Comparison of ENCODE assay signal across 8 mouse cellular contexts in the genomic region with DNA sequence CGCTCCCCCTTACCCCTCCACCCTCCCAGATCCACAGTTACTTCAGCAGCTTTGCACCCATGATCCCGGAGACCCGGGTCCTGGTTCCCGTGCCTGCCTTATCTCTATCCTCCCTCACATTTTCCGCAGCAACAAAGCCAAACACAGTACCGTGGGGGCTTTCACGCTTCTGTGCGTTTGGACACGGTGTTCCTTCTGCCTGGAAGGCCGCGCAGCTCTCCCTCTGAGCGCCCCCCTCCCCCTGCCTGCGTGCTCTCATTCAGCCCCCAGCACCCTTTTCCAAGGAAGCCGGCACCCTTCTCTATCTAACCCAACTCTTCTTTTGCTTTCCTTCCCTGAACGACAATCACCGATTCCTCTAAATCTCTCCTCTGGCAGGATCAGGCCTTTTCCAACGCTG. TPM values are rescaled to one million over a fixed set of nuclear protein-coding genes. Genes with fewer than 3 reads are reported as not detected.
DNase-seq lines count a peak whose midpoint lies in the region; ATAC-seq and TF ChIP-seq lines count a peak whose summit lies in the region.

No protein-coding gene starts in this region.

- DNase-seq in spleen, adult 2 months (ENCODE audit: low read depth in 1 of 2, low spot score in 2 of 2) = peak in 1 of 2 experiments; percentile 11
- no peak for DNase-seq in spleen, postnatal 4 days (ENCODE audit: low spot score in 2 of 2)
- peak; percentile 17 for DNase-seq in heart, postnatal 0 days (ENCODE audit: low spot score)
- peak; percentile 27 to 69 for DNase-seq in layer of hippocampus, adult 18-20 months (ENCODE audit: low spot score in 2 of 2)
- no peak for DNase-seq in midbrain, embryonic 10.5 days (ENCODE audit: low spot score)
- peak; percentile 19 for DNase-seq in telencephalon, adult 2 months (ENCODE audit: low read depth, low spot score)

- peak; percentile 51 for ATAC-seq in heart, postnatal 0 days (ENCODE audit: insufficient read depth, low read depth)
- ATAC-seq in erythroid progenitor cell, adult 5-6 weeks (replicated peaks; ENCODE audit: low FRiP score, poor library complexity, severe bottlenecking) = no peak

- 2% methylated on average over 17 of the region's 17 CpGs for WGBS in spleen, adult 2 months
- WGBS in heart, postnatal 0 days = under 1% methylated on average over 17 of the region's 17 CpGs
- 1% methylated on average over 17 of the region's 17 CpGs for WGBS in midbrain, embryonic 10.5 days

- no peak for TF ChIP-seq EP300 in heart, postnatal 0 days (IDR thresholded peaks at IDR 0.05; ENCODE audit: low read depth)

- no peaks in the 10 kb centered on the region for H3K27me3 ChIP-seq in spleen, adult 2 months (ENCODE audit: control insufficient read depth, insufficient read depth, low read length)
- no peaks in the 10 kb centered on the region for H3K27me3 ChIP-seq in heart, postnatal 0 days (ENCODE audit: control insufficient read depth, insufficient read depth, low read length)
- peaks cover 4% of the 10 kb centered on the region; the same call in 1 of the 2 replicates for H3K27me3 ChIP-seq in midbrain, embryonic 10.5 days (ENCODE audit: low read depth, poor library complexity, severe bottlenecking)

- peak overlapping the region; percentile 95 for H3K4me2 ChIP-seq in heart, postnatal 0 days (ENCODE audit: low read depth, low read length)

- H3K4me1 ChIP-seq in spleen, adult 2 months (ENCODE audit: control insufficient read depth, insufficient read depth, insufficient read length) = peaks cover 3% of the 10 kb centered on the region; the same call in 1 of the 2 replicates
- peaks cover 4% of the 10 kb centered on the region for H3K4me1 ChIP-seq in cortical plate, adult 2 months (ENCODE audit: control insufficient read depth, insufficient read depth, low read length)
- peaks cover 12% of the 10 kb centered on the region for H3K4me1 ChIP-seq in heart, postnatal 0 days (ENCODE audit: control insufficient read depth, insufficient read depth)
- peaks cover 41% of the 10 kb centered on the region for H3K4me1 ChIP-seq in midbrain, embryonic 10.5 days

- H3K27ac ChIP-seq in spleen, adult 2 months (ENCODE audit: insufficient read depth, low read length) = no peak overlapping the region; the same call in 1 of the 2 replicates
- H3K27ac ChIP-seq in cortical plate, adult 2 months (ENCODE audit: insufficient read depth, low read length) = peak overlapping the region; percentile 34; the same call in 1 of the 2 replicates
- peak overlapping the region; percentile 39 for H3K27ac ChIP-seq in heart, postnatal 0 days (ENCODE audit: low read depth)
- H3K27ac ChIP-seq in midbrain, embryonic 10.5 days (replicated peaks) = peak overlapping the region; percentile 93

- TF ChIP-seq POLR2A in spleen, adult 2 months (IDR thresholded peaks at IDR 0.05; ENCODE audit: low read depth, low read length) = no peak
- TF ChIP-seq POLR2A in cortical plate, adult 2 months (IDR thresholded peaks at IDR 0.05; ENCODE audit: extremely low read depth, insufficient read depth, low read length) = peak; percentile 10; the same call in 1 of the 2 replicates

- H3K36me3 ChIP-seq in spleen, adult 2 months (ENCODE audit: control insufficient read depth, insufficient read depth, low read length) = no peaks in the 10 kb centered on the region
- H3K36me3 ChIP-seq in heart, postnatal 0 days (replicated peaks; ENCODE audit: control insufficient read depth, insufficient read depth, low read length) = no peaks in the 10 kb centered on the region
- 0 out of 2 replicates have a peak, but pooled peaks cover 3% of the 10 kb centered on the region for H3K36me3 ChIP-seq in midbrain, embryonic 10.5 days

- peak overlapping the region; percentile 64 for H3K4me3 ChIP-seq in spleen, adult 2 months (ENCODE audit: extremely low read depth, insufficient read depth, insufficient read length)
- H3K4me3 ChIP-seq in cortical plate, adult 2 months (ENCODE audit: insufficient read depth, low read length) = peak overlapping the region; percentile 75
- H3K4me3 ChIP-seq in heart, postnatal 0 days (ENCODE audit: low read depth, low read length) = peak overlapping the region; percentile 74
- peak overlapping the region; percentile 84 for H3K4me3 ChIP-seq in midbrain, embryonic 10.5 days

- no peak for TF ChIP-seq CTCF in spleen, adult 2 months (IDR thresholded peaks at IDR 0.05; ENCODE audit: extremely low read depth, insufficient read depth, insufficient read length, insufficient replicate concordance)
- no peak for TF ChIP-seq CTCF in cortical plate, adult 2 months (IDR thresholded peaks at IDR 0.05; ENCODE audit: extremely low read depth, insufficient read depth, low read length)
- no peak for TF ChIP-seq CTCF in heart, postnatal 0 days (IDR thresholded peaks at IDR 0.05; ENCODE audit: low read depth)

- H3K9me3 ChIP-seq in heart, postnatal 0 days (replicated peaks; ENCODE audit: control insufficient read depth, low read length) = no peaks in the 10 kb centered on the region
- no peaks in the 10 kb centered on the region for H3K9me3 ChIP-seq in midbrain, embryonic 10.5 days (replicated peaks)

- peak overlapping the region; percentile 77 for H3K9ac ChIP-seq in heart, postnatal 0 days (replicated peaks; ENCODE audit: low read depth, low read length)

RNA-seq across cellular contexts. Expression of a gene that starts 0.5 kb away (rescaled TPM):
- polyA plus RNA-seq in spleen, adult 2 months (2012; rRNA removed) = 5.3 TPM in 2 replicates
- polyA plus RNA-seq in cortical plate, adult 2 months (2012; rRNA removed) = 38.3 and 39.1 TPM in 2 replicates
- total RNA-seq in heart, postnatal 0 days (2014; rRNA removed; ENCODE audit: low replicate concordance) = 3.9 and 6.3 TPM in 2 replicates
- 5.2 and 5.5 TPM in 2 replicates for polyA plus RNA-seq in heart, postnatal 0 days (2015; fragmentation: Nextera tagmentation; extraction: Ambion mirVana)
- total RNA-seq in layer of hippocampus, adult 18-20 months (2021) = 10 to 100 TPM; 75.2 to 76.4 TPM
- polyA plus RNA-seq in midbrain, embryonic 10.5 days (2016; fragmentation: Nextera tagmentation; extraction: Ambion mirVana) = 10.1 and 12.8 TPM in 2 replicates
- 12.3 TPM in 1 of 2 replicates, not detected in the other for total RNA-seq in erythroid progenitor cell, adult 5-6 weeks (2015; ENCODE audit: low replicate concordance)
- 0.39 and 0.45 TPM in 2 replicates for total RNA-seq in erythroid progenitor cell, adult 5-6 weeks (2017; ENCODE audit: low replicate concordance)

Comparison
In these comparisons a context has a peak if more than half of its experiments do, and no peak if none do; other contexts are left out.
1. DNase-seq: peak in heart, postnatal 0 days (single experiment), layer of hippocampus, adult 18-20 months (2 of 2) and telencephalon, adult 2 months (single experiment); none in spleen, postnatal 4 days (0 of 2) and midbrain, embryonic 10.5 days (single experiment).
2. Peak in every context shown above with its lines, with median percentiles within 50 percentile points of each other: H3K4me3 ChIP-seq.